In the genomic region with DNA sequence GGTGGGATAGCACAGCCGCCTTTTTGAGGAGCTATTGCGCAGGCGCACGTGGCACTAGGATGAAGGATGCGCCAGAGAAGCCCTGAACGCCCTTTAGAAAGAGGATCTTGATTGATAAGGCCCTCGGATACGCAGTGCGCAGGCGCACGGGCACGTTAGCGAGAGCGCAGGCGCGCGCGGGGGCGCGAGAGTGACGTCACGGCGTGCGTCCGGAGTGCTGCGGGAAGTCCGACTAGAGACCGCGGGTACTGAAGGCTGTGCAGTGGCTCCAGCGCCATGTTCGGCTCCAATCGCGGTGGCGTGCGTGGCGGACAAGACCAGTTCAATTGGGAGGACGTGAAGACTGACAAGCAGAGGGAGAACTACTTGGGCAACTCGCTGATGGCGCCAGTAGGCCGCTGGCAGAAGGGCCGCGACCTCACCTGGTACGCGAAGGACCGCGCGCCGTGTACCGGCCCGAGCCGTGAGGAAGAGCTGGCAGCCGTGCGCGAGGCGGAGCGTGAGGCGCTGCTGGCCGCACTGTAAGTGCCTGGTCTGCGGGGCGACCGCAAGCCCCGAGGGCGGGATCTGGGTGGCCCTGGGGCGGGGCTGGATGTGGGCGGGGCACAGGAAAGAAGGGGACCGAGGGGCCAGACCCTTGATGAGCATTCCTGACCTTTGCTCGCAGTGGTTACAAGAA, we compare ENCODE assay signal across 8 mouse cellular contexts. TPM values are rescaled to one million over a fixed set of nuclear protein-coding genes. Genes with fewer than 3 reads are reported as not detected.
DNase-seq lines count a peak whose midpoint lies in the region; ATAC-seq and TF ChIP-seq lines count a peak whose summit lies in the region.

A gene (plus strand): TSS at position 169 of the 679 bp plus-strand sequence.

- peaks cover 76% of the 10 kb centered on the region for H3K36me3 ChIP-seq in hindbrain, embryonic 10.5 days
- H3K36me3 ChIP-seq in lung, embryonic 16.5 days (ENCODE audit: control insufficient read depth, insufficient read depth, low read length), result peaks cover 29% of the 10 kb centered on the region
- H3K36me3 ChIP-seq in thymus, adult 2 months (ENCODE audit: control insufficient read depth, insufficient read depth, low read length), result peaks cover 14% of the 10 kb centered on the region

- H3K4me2 ChIP-seq in lung, embryonic 16.5 days (ENCODE audit: low read depth, low read length), result peak within 1 kb of the TSS; percentile 86

- H3K4me1 ChIP-seq in hindbrain, embryonic 10.5 days (replicated peaks), result peaks cover 29% of the 10 kb centered on the region
- H3K4me1 ChIP-seq in lung, embryonic 16.5 days (replicated peaks; ENCODE audit: control insufficient read depth, insufficient read depth, low read length), result peaks cover 10% of the 10 kb centered on the region; the same call in 1 of the 2 replicates
- peaks cover 19% of the 10 kb centered on the region for H3K4me1 ChIP-seq in thymus, adult 2 months (replicated peaks; ENCODE audit: control insufficient read depth, insufficient read depth, low read length)

- peak; percentile 97 for DNase-seq in Muller cell, postnatal 12 days (ENCODE audit: inconsistent ontology term)
- peak; percentile 96 for DNase-seq in cerebellum, adult 9-11 months
- peak; percentile 91 to 96 for DNase-seq in frontal cortex, adult 2 months (ENCODE audit: extremely low spot score in 1 of 2, low spot score in 1 of 2)
- DNase-seq in hindbrain, embryonic 10.5 days (ENCODE audit: low spot score), result peak; percentile 96
- DNase-seq in layer of hippocampus, adult 9-11 months, result peak; percentile 96
- peak; percentile 89 for DNase-seq in ovary, adult 18-20 months (ENCODE audit: low spot score)
- peak; percentile 90 for DNase-seq in thymus, adult 2 months

- TF ChIP-seq POLR2A in thymus, adult 2 months (IDR thresholded peaks at IDR 0.05; ENCODE audit: control insufficient read depth, extremely low read depth, insufficient read depth, low read length, poor library complexity), result peak; percentile 73

- H3K4me3 ChIP-seq in hindbrain, embryonic 10.5 days, result peak within 1 kb of the TSS; percentile 95
- H3K4me3 ChIP-seq in lung, embryonic 16.5 days (ENCODE audit: low read length), result peak within 1 kb of the TSS; percentile 89
- H3K4me3 ChIP-seq in thymus, adult 2 months (ENCODE audit: control insufficient read depth, insufficient read depth, low read length), result peak within 1 kb of the TSS; percentile 70

- no peaks in the 10 kb centered on the region for H3K9me3 ChIP-seq in hindbrain, embryonic 10.5 days
- H3K9me3 ChIP-seq in lung, embryonic 16.5 days (ENCODE audit: control insufficient read depth, low read length), result no peaks in the 10 kb centered on the region

- peak within 1 kb of the TSS; percentile 94 for H3K27ac ChIP-seq in hindbrain, embryonic 10.5 days
- peak within 1 kb of the TSS; percentile 95 for H3K27ac ChIP-seq in lung, embryonic 16.5 days (ENCODE audit: low read length)
- peak within 1 kb of the TSS; percentile 3; the same call in 1 of the 2 replicates for H3K27ac ChIP-seq in thymus, adult 2 months (ENCODE audit: control insufficient read depth, insufficient read depth, low read length)

- WGBS in hindbrain, embryonic 10.5 days, result under 1% methylated on average over 67 of the region's 67 CpGs
- under 1% methylated on average over 57 of the region's 67 CpGs for WGBS in lung, embryonic 16.5 days
- under 1% methylated on average over 67 of the region's 67 CpGs for WGBS in thymus, adult 2 months

- H3K27me3 ChIP-seq in hindbrain, embryonic 10.5 days (ENCODE audit: insufficient read depth, poor library complexity, severe bottlenecking), result no peaks in the 10 kb centered on the region
- no peaks in the 10 kb centered on the region for H3K27me3 ChIP-seq in lung, embryonic 16.5 days (ENCODE audit: control insufficient read depth, insufficient read depth, low read depth, low read length)
- H3K27me3 ChIP-seq in thymus, adult 2 months (ENCODE audit: control insufficient read depth, insufficient read depth, low read length), result no peaks in the 10 kb centered on the region

- peak within 1 kb of the TSS; percentile 91 for H3K9ac ChIP-seq in lung, embryonic 16.5 days (ENCODE audit: low read length)

- ATAC-seq in lung, embryonic 16.5 days (ENCODE audit: low read depth), result peak; percentile 88

- no peak for TF ChIP-seq CTCF in thymus, adult 2 months (IDR thresholded peaks at IDR 0.05; ENCODE audit: borderline replicate concordance, control insufficient read depth, extremely low read depth, insufficient read depth, low read length, poor library complexity)

RNA-seq across cellular contexts. Expression of the gene that starts here (rescaled TPM):
- 33.2 and 35.6 TPM in 2 replicates for polyA plus RNA-seq in frontal cortex, adult 2 months (2012; rRNA removed)
- 42.2 and 43.1 TPM in 2 replicates for polyA plus RNA-seq in hindbrain, embryonic 10.5 days (2016; fragmentation: Nextera tagmentation; extraction: Ambion mirVana)
- polyA plus RNA-seq in lung, embryonic 16.5 days (2015; fragmentation: Nextera tagmentation; extraction: Ambion mirVana), result 35.2 and 37.0 TPM in 2 replicates
- 30.0 and 30.5 TPM in 2 replicates for polyA plus RNA-seq in thymus, adult 2 months (2012; rRNA removed)

Comparison
In these comparisons a context has a peak if more than half of its experiments do, and no peak if none do; other contexts are left out.
1. Peak in every context shown above with its lines: DNase-seq, ATAC-seq, H3K4me3 ChIP-seq and H3K27ac ChIP-seq.
2. H3K27ac ChIP-seq: peak in every context shown above with its lines; median percentile 95 in lung, embryonic 16.5 days; 94 in hindbrain, embryonic 10.5 days; 3 in thymus, adult 2 months.